Mouse (Mus musculus) kidney, embryonic 16.5 days (tissue): Measurements from ENCODE around the gene Kcnq1. TPM values are rescaled to one million over a fixed set of nuclear protein-coding genes. Genes with fewer than 3 reads are reported as not detected.

Source experiments
- ATAC-seq: fragments of 200-750 bp; cut with Nextera tagmentation; 2 replicates; pipeline ENCODE4 v1.8.0; 2017; ENCODE audit warnings: moderate TSS enrichment; ENCODE audit not compliant: low FRiP score, low TSS enrichment
- H3K27ac ChIP-seq: fragments of 300-500 bp; sonication (generic); 2 replicates; pipeline ENCODE4 v1.5.1; 2014; ENCODE audit warnings: low read length
- H3K27me3 ChIP-seq: fragments of 300-500 bp; sonication (generic); 2 replicates; pipeline ENCODE4 v1.6.1; 2014; ENCODE audit warnings: low read length, control low read depth, mixed read lengths; ENCODE audit not compliant: insufficient read depth
- H3K36me3 ChIP-seq: fragments of 300-500 bp; sonication (generic); 2 replicates; pipeline ENCODE4 v1.6.1; 2014; ENCODE audit warnings: low read length, control low read depth, mixed read lengths; ENCODE audit not compliant: insufficient read depth
- H3K4me1 ChIP-seq: fragments of 300-500 bp; sonication (generic); 2 replicates; pipeline ENCODE4 v1.6.1; 2014; ENCODE audit warnings: low read length, control low read depth, mixed read lengths; ENCODE audit not compliant: insufficient read depth
- H3K4me2 ChIP-seq: fragments of 300-500 bp; sonication (generic); replicated peaks from 2 replicates; pipeline ENCODE4 v1.6.1; 2014; ENCODE audit warnings: low read depth, low read length
- H3K4me3 ChIP-seq: fragments of 300-500 bp; sonication (generic); 2 replicates; pipeline ENCODE4 v1.5.1; 2014; ENCODE audit warnings: mild to moderate bottlenecking, low read length
- H3K9ac ChIP-seq: fragments of 300-500 bp; sonication (generic); replicated peaks from 2 replicates; pipeline ENCODE4 v1.6.1; 2014; ENCODE audit warnings: low read length
- H3K9me3 ChIP-seq: fragments of 300-500 bp; sonication (generic); 2 replicates; pipeline ENCODE4 v1.6.1; 2016; ENCODE audit warnings: low read length, control low read depth
- WGBS: fragments of 180-500 bp; shearing (Covaris S2); extraction: QIAGEN DNeasy Blood & Tissue Kit; methylation state at CpG from one replicate; pipeline ENCODE4 v1.1.7; 2014; 5-methylcytosine and 5-hydroxymethylcytosine counted together
- polyA plus RNA-seq: library from polyadenylated mRNA; unstranded; fragments of >200 nt; fragmentation: Nextera tagmentation; extraction: Ambion mirVana; gene quantifications from 2 replicates; pipeline ENCODE4 v1.2.1, GENCODE M21; 2015

Gene Kcnq1
- polyA plus RNA-seq, 1 experiment from 2014 or later = 9.8 TPM

GRCm38 (mm10) chr7:143067897-143068296, 38.3 kb upstream of the Kcnq1 start:
- no peak for ATAC-seq
- Histone ChIP-seq H3K27ac (peak overlapping the region; percentile 97), H3K4me3 (peak overlapping the region; percentile 39; the same call in 1 of the 2 replicates), H3K9ac (0 out of 2 replicates have a peak overlapping the region, but pooled peaks have one; percentile 63), H3K4me1 (peaks cover 21% of the 10 kb centered on the region), H3K36me3 (peaks cover 54% of the 10 kb centered on the region), H3K27me3 (no peaks in the 10 kb centered on the region), H3K4me2 (peak overlapping the region; percentile 60; the same call in 1 of the 2 replicates), H3K9me3 (no peaks in the 10 kb centered on the region)
- 79% methylated on average over 3 of the region's 3 CpGs for WGBS

GRCm38 (mm10) chr7:143068316-143068881, 37.8 kb upstream of the Kcnq1 start:
- Histone ChIP-seq H3K4me2 (peak overlapping the region; percentile 60), H3K9me3 (no peaks in the 10 kb centered on the region), H3K36me3 (peaks cover 49% of the 10 kb centered on the region), H3K4me1 (peaks cover 21% of the 10 kb centered on the region), H3K4me3 (peak overlapping the region; percentile 39), H3K27ac (peak overlapping the region; percentile 97), H3K9ac (peak overlapping the region; percentile 63), H3K27me3 (no peaks in the 10 kb centered on the region)
- ATAC-seq = peak; percentile 10
- 43% methylated on average over 13 of the region's 13 CpGs for WGBS

- Histone ChIP-seq H3K4me3 (peak within 1 kb of the TSS; percentile 92), H3K4me1 (peaks cover 21% of the 10 kb centered on the region), H3K9me3 (no peaks in the 10 kb centered on the region), H3K27me3 (no peaks in the 10 kb centered on the region), H3K9ac (peak within 1 kb of the TSS; percentile 92), H3K36me3 (peaks cover 43% of the 10 kb centered on the region), H3K4me2 (peak within 1 kb of the TSS; percentile 85), H3K27ac (peak within 1 kb of the TSS; percentile 97)
- 0% methylated on average over 51 of the region's 51 CpGs for WGBS
- peak; percentile 97 for ATAC-seq
Measured at GRCm38 (mm10) chr7:143068882-143069591, 37.1 kb upstream of the Kcnq1 start, which contains the start of gene Tssc4. TSS of gene Tssc4 (plus strand) at chr7:143069249.

GRCm38 (mm10) chr7:143069751-143070400, 36.3 kb upstream of the Kcnq1 start:
- Histone ChIP-seq H3K4me2 (peak overlapping the region; percentile 85), H3K27ac (peak overlapping the region; percentile 89), H3K9me3 (no peaks in the 10 kb centered on the region), H3K4me3 (peak overlapping the region; percentile 92), H3K4me1 (peaks cover 21% of the 10 kb centered on the region), H3K27me3 (no peaks in the 10 kb centered on the region), H3K36me3 (peaks cover 34% of the 10 kb centered on the region), H3K9ac (peak overlapping the region; percentile 92)
- ATAC-seq = peak; percentile 0; the same call in 1 of the 2 replicates
- 6% methylated on average over 30 of the region's 30 CpGs for WGBS

GRCm38 (mm10) chr7:143070506-143071070, 35.6 kb upstream of the Kcnq1 start:
- no peaks in the 10 kb centered on the region for H3K27me3 ChIP-seq
- no peak for ATAC-seq
- WGBS = 85% methylated on average over 10 of the region's 10 CpGs

GRCm38 (mm10) chr7:143072605-143073004, 33.6 kb upstream of the Kcnq1 start:
- Histone ChIP-seq H3K36me3 (peaks cover 9% of the 10 kb centered on the region), H3K27me3 (no peaks in the 10 kb centered on the region), H3K4me1 (peaks cover 21% of the 10 kb centered on the region), H3K9me3 (no peaks in the 10 kb centered on the region), H3K4me2 (no peak overlapping the region), H3K4me3 (no peak overlapping the region), H3K27ac (no peak overlapping the region), H3K9ac (no peak overlapping the region)
- no peak for ATAC-seq
- 85% methylated on average over 5 of the region's 5 CpGs for WGBS

More at GRCm38 (mm10) chr7:143070506-143071070, 35.6 kb upstream of the Kcnq1 start:
- H3K27ac ChIP-seq = no peak overlapping the region
- peak overlapping the region; percentile 92 for H3K4me3 ChIP-seq
- H3K9me3 ChIP-seq = no peaks in the 10 kb centered on the region
- H3K4me1 ChIP-seq = peaks cover 21% of the 10 kb centered on the region
- H3K4me2 ChIP-seq = peak overlapping the region; percentile 85
- peak overlapping the region; percentile 92 for H3K9ac ChIP-seq
- peaks cover 27% of the 10 kb centered on the region for H3K36me3 ChIP-seq

- H3K9ac ChIP-seq = no peak overlapping the region
- no peaks in the 10 kb centered on the region for H3K9me3 ChIP-seq
- no peaks in the 10 kb centered on the region for H3K27me3 ChIP-seq
- H3K36me3 ChIP-seq = peaks cover 4% of the 10 kb centered on the region; the same call in 1 of the 2 replicates
- 52% methylated on average over 1 of the region's 1 CpGs for WGBS
- no peak overlapping the region for H3K4me2 ChIP-seq
- H3K4me3 ChIP-seq = no peak overlapping the region
- H3K27ac ChIP-seq = no peak overlapping the region
- ATAC-seq = no peak
- peaks cover 18% of the 10 kb centered on the region for H3K4me1 ChIP-seq
Measured at GRCm38 (mm10) chr7:143073086-143073485, 33.1 kb upstream of the Kcnq1 start.

GRCm38 (mm10) chr7:143075394-143075793, 30.8 kb upstream of the Kcnq1 start:
- Histone ChIP-seq H3K27ac (no peak overlapping the region), H3K36me3 (no peaks in the 10 kb centered on the region), H3K9me3 (no peaks in the 10 kb centered on the region), H3K9ac (no peak overlapping the region), H3K4me2 (no peak overlapping the region), H3K4me3 (no peak overlapping the region), H3K27me3 (no peaks in the 10 kb centered on the region), H3K4me1 (peaks cover 8% of the 10 kb centered on the region)
- WGBS = 75% methylated on average over 5 of the region's 5 CpGs
- no peak for ATAC-seq

- H3K4me1 ChIP-seq = no peaks in the 10 kb centered on the region
- 74% methylated on average over 2 of the region's 2 CpGs for WGBS
- no peak overlapping the region for H3K4me2 ChIP-seq
- H3K4me3 ChIP-seq = no peak overlapping the region
- no peaks in the 10 kb centered on the region for H3K27me3 ChIP-seq
- H3K27ac ChIP-seq = no peak overlapping the region
- no peaks in the 10 kb centered on the region for H3K9me3 ChIP-seq
- no peak overlapping the region for H3K9ac ChIP-seq
- no peaks in the 10 kb centered on the region for H3K36me3 ChIP-seq
- ATAC-seq = no peak
Measured at GRCm38 (mm10) chr7:143077351-143077750, 28.8 kb upstream of the Kcnq1 start.
